Mouse (Mus musculus) T-helper 17 cell (primary cell): ENCODE data around the gene Clhc1.

Experiments
- in situ Hi-C, 2 experiments: fragments of 300-600 bp; cut with MboI, MseI; formaldehyde crosslinking; loops; 1 replicate in 1 of 2; 2 replicates in 1 of 2; pipeline ENCODE4 v1.15.1; 2025; ENCODE audit warnings: high pct_unique_total_duplicates in 2 of 2

Gene Clhc1

GRCm38 (mm10) chr11:29547752-29548503 is at the start of gene Clhc1, which contains the start of gene Rps27a:
Gene Clhc1 (plus strand): TSS chr11:29547950.
Gene Rps27a (minus strand): TSS chr11:29548109.
- in situ Hi-C loops, result loop anchor here (5.0 to 25.0 kb wide), 4 partner anchors 144 to 639 kb away; partner anchors contain the start of genes Rtn4 (in 2 of the 2) and Pnpt1 (in 1 of the 2)

DNA sequence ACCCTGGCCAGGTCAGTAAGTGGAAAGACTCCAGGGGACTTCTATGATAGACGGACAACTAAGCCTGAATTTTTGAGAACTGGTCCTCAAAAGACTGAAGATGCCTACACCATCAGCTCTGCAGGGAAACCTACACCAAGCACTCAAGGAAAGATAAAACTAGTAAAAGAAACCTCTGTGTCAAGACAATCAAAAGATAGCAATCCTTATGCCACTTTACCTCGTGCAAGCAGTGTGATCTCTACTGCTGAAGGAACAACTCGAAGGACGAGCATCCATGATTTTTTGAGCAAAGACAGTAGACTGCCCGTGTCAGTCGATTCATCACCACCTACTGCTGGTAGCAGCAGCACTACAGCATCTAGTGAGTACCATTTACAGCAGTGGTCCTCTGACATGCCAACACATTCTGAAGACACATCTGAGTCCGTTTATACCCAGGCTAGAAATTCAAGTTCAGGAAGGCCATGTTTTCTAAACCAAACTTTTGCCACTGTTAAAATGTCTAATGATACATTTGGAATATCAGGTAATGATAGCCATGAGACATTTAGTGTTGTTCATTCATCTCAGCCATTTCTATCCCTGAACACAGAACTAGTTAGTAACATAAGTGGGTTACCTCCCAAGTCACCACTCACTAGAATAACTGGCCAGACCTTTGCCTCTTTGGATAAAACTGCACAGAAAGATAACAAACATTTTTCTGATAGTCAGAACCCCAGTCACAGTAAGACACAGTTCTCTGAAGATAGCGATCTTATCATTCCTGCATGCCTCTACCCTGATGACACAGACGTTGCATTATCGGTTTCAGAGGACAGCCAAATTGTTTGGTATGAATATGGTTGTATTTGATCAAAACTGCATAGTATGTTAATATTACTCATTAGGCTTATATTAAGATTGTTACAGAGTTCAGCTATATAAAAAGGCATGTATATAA is 43.5 kb upstream of the Clhc1 start:
- in situ Hi-C loops, result loop anchor here in 1 of 2 experiments (5.0 kb wide), 1 partner anchor 548 kb away; no protein-coding TSS in a partner anchor

DNA sequence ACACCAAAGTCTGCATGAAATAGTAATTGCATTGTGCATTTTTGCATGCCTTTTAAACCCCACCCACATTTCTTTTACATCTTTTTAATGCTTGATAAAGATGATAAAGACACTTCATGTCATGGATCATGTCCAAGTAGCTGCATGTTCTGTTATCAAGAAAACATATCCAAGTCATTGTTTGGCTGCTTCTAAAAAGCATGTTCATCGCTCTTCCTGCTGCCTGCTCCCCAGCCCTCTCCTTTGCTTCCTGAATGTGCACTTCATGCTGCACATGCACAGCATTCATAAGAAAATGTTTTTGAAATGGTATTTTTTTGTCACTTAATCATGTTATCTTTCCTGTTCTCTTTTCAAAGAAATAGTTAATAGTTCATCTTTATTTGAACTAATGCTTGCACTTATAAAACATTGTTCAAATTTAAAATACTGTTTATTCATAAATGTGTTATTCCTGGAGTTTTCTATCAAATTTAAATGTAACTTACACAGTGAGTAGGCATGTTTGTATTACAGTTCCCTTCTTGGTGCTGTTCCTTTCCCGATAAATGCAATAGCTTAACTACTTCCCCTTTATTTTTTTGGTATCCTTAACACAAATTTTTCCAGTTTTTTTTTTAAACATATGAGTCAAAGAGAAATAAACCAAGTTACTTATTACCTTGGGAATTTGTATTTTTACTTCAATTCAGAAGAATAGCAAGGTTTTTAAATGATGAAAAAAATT is 42.7 kb upstream of the Clhc1 start:
- in situ Hi-C loops, result loop anchor here in 1 of 2 experiments (5.0 kb wide), 1 partner anchor 547 kb away; no protein-coding TSS in a partner anchor

- in situ Hi-C loops, result no loop called here
Measured at GRCm38 (mm10) chr11:29509421-29509820, 38.3 kb upstream of the Clhc1 start.

GRCm38 (mm10) chr11:29512818-29513535 is 34.8 kb upstream of the Clhc1 start:
- in situ Hi-C loops, result no loop called here

- in situ Hi-C loops, result no loop called here
Measured at GRCm38 (mm10) chr11:29514325-29514681, 33.4 kb upstream of the Clhc1 start.

DNA sequence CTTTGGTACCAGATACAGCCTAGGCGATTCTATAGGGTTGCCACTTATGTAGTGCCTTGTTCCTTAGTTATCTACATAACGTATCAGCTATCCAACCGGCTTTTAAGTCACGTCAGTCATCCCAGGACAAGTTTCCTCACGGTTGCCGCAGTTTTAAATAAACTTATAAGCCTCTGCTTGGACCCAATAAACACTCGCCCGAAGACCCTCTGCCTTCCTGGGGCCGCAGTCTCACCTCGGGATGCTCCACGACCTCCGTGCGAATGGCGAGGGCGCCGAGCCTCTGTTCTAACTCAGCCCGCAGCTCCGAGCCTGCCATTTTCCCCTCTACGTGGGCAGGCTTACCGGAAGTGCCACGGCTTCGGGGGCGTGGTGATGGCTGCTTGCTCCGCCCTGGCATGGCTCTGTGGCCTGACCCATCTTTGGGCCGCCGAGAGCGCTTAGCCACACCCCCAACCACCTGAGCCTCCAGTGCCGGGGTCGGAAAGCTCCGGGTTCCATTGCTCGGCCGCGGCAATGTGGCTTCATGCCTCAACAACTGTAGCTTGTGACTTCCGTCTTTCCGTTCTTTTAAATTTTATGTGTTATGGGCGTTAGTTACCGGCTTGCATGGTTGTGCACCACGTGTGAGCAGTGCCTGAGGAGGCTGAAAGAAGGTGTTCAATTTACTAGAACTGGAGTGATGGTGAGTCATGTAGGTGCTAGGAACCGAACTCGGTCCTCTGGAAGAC is 32.9 kb upstream of the Clhc1 start, which contains the start of gene Prorsd1:
Prorsd1 (minus strand) TSS at position 352 of the 731 bp plus-strand sequence.
- in situ Hi-C loops, result no loop called here

DNA sequence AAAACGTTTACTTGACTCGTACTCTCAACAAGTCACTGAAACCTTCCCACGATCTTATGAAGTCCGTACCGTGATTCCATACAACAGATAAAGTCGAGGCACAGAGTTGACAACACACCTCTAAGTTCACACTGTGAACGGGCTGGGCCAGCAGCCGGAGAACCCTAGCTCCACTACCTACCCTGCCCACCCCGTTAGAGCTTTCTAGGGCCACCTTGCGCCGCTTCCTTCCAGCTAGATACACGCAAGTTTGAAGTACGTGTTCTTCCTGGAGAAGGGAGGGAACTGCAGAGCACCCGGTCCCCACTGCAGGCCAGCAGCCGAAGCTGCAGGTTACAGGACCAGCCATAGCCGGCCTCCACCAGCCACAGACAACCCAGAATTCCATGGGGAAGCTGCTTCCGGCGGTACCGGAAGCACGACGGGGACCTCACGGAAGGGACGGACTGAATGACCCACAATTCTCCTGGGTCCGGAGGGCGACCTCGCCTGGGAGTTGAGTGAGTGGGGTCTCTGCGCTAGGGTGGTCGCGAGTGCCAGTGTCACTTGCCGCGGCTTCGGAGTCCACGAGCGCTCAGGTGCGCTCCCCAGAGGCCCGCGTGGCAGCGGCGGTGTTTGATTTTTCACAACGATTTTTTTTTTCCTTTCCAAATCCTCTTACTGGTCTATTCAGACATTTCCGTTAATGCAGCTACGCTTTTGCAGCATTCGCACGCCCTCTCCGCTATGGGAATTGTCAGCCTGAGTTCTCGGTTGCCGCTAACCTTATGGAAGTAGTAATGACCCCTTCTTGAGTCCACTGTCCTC is 21.6 kb upstream of the Clhc1 start, which contains the start of gene Mtif2:
Mtif2 (plus strand) TSS at position 421 of the 807 bp plus-strand sequence.
- in situ Hi-C loops, result loop anchor here in 1 of 2 experiments (25.0 kb wide), 2 partner anchors 389 to 661 kb away; partner anchors contain the start of gene Pnpt1

GRCm38 (mm10) chr11:29538201-29538600 is 9.5 kb upstream of the Clhc1 start:
- in situ Hi-C loops, result loop anchor here in 1 of 2 experiments (10.0 to 25.0 kb wide), 3 partner anchors 313 to 649 kb away; partner anchors contain the start of gene Pnpt1

GRCm38 (mm10) chr11:29544225-29544945 is 3.4 kb upstream of the Clhc1 start:
- in situ Hi-C loops, result loop anchor here (10.0 to 25.0 kb wide), 3 partner anchors 150 to 643 kb away; partner anchors contain the start of genes Pnpt1 (in 1 of the 2) and Rtn4 (in 1 of the 2)

GRCm38 (mm10) chr11:29545150-29545752 is 2.5 kb upstream of the Clhc1 start:
- in situ Hi-C loops, result loop anchor here (5.0 to 25.0 kb wide), 4 partner anchors 147 to 642 kb away; partner anchors contain the start of genes Rtn4 (in 2 of the 2) and Pnpt1 (in 1 of the 2)

GRCm38 (mm10) chr11:29546297-29546696 is 1.5 kb upstream of the Clhc1 start:
- in situ Hi-C loops, result loop anchor here (5.0 to 25.0 kb wide), 4 partner anchors 146 to 641 kb away; partner anchors contain the start of genes Rtn4 (in 2 of the 2) and Pnpt1 (in 1 of the 2)

- in situ Hi-C loops, result loop anchor here (5.0 to 25.0 kb wide), 4 partner anchors 146 to 641 kb away; partner anchors contain the start of genes Rtn4 (in 2 of the 2) and Pnpt1 (in 1 of the 2)
Measured at GRCm38 (mm10) chr11:29546762-29547161, 988 bp upstream of the Clhc1 start.

- in situ Hi-C loops, result loop anchor here (5.0 to 25.0 kb wide), 4 partner anchors 145 to 640 kb away; partner anchors contain the start of genes Rtn4 (in 2 of the 2) and Pnpt1 (in 1 of the 2)
Measured at GRCm38 (mm10) chr11:29547249-29547751, 450 bp upstream of the Clhc1 start.

- in situ Hi-C loops, result loop anchor here (5.0 to 25.0 kb wide), 4 partner anchors 144 to 639 kb away; partner anchors contain the start of genes Rtn4 (in 2 of the 2) and Pnpt1 (in 1 of the 2)
Measured at GRCm38 (mm10) chr11:29548504-29549424, 1.0 kb downstream of the Clhc1 start.
